Mouse (Mus musculus) c-Kit-positive CD71-positive TER-119-negative erythroid progenitor cells, embryonic 14.5 days (primary cell): ENCODE results near the gene Ncapg2.

Experiments used
- DNase-seq: peaks from one replicate; pipeline ENCODE4 v3.0.0-alpha.2; 2013; ENCODE audit warnings: low read depth

The Ncapg2 gene

DNA sequence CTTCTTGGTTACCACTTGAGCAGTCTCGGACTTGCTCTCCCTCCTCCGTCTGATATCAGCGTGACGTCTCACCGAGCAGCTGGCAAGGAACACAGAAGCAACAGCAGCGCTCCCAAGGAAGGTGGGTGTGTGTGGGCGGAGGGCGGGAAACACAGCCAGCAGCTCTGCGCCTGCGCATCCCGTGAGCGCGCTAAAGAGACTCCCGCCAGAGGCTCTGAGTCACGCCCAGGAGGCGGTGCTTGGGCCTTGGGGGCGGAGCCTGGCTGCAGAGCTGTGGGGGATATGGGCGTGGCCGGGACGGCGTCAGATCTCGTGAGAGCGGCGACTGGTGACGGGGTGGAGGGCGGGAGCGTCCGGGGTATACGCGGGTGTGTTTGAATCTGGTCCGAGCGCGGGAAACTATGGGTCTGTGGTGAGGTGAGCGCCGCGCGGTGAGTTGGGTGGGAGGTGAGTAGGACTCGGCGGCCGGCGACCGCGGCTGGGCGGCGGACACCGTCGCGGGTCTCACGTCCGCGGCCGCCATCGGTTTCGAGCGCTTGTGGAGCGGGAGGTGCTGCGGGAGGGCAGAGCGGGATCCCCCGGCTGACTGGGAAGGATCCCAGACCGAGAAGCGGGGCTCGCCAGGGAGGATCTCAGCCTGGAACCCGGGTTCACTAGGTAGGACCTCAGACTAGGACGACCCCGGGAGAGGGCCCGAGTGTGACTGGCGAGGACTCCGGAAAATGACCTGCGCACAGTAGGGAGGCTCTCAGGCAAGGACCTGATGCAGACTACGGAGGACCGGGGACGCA is at the start of gene Ncapg2:
Gene Ncapg2, plus strand, starts transcription at position 358 of the 791 bp plus-strand sequence.
- peak; percentile 98 for DNase-seq

DNA sequence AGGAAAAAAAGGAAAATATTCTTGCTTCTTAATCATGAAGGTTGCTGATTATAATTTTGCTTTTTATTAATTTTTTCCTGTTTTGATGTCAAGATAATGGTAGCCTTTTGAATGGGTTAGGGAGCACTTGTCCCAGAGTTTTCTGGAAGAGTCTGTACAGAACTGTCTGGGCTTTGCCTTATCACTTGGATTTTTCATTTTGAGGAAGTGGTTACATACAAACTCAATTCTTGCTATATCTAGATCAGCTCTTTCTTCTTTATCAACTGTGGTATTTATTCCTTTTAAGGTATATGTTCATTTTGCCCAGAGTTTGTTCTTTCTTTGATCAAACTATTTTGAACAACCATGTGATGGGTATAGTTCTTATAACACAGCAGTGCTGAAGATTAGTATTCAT is 43.1 kb upstream of the Ncapg2 start:
- DNase-seq, result no peak

DNA sequence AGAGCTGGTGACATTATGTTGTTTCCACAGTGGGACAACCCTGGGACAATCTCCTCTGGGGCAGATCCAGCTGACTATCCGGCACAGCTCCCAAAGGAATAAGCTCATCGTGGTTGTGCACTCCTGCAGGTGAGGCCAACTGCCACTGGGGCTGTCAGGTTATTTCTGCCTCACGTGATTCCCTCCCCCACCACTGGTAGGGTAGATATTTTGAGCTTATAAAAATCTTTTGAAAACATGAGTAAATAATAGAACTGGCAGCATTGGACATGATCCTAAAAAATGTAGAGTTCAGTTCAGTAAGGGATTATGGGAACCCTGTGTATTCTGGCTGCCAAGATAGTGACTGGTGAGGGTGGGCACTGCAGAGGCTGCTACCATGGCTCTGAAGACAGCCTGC is 38.3 kb upstream of the Ncapg2 start:
- DNase-seq, result no peak

DNA sequence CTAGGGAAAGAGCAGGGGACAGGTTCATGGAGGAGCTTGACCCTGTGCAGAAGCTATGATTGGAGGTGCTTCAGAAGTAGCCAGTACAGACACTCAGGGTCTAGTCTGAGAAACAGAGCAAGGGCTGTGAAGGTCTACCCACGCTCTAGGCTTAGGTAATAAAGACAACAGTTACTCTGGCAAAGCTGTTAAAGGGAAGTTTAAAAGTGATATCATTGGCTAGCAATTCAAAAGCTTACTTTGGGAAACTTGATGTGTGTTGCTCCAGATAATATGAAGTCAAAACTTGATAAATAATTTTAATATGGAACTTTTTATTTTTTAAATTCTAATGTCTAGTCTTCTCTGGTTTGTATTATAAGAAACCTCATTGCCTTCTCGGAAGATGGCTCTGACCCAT is 37.9 kb upstream of the Ncapg2 start:
- no peak for DNase-seq

DNA sequence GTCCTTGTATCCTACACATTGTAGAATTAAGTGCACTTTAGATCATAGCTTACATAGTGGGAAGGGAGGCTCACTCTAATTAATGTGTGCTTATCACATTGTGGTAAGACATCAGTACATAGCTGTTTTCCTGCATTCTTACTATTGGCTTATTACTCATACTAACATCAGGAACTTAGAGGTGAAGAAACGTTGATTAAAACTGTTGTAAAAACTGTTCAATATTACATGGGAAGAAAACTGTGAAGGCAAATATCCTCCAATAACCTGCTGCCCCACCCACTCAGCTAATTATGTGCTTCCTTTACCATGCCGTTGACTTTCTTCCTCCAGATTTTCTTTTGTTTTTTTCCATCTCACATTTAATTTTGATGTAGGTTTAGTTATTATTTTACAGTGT is 36.3 kb upstream of the Ncapg2 start:
- no peak for DNase-seq

DNA sequence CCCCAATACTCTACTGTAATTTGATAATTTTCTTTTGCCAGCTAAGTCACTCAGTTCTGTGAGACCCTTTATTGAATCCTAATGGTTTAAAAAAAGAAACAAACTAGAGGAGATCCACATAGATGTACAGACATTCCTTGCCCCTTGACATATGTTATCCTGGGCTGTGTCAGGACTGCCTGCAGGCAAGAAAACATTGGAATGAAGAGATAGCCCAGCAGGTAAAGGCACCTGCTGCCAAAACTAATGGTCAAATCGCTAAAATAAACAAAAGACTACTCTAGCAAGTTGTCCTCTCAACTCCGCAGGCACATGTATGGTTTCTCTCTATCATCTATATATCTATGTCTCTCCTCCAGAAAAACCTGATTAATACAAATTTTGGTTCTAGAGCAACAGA is 22.1 kb upstream of the Ncapg2 start:
- DNase-seq, result no peak

DNA sequence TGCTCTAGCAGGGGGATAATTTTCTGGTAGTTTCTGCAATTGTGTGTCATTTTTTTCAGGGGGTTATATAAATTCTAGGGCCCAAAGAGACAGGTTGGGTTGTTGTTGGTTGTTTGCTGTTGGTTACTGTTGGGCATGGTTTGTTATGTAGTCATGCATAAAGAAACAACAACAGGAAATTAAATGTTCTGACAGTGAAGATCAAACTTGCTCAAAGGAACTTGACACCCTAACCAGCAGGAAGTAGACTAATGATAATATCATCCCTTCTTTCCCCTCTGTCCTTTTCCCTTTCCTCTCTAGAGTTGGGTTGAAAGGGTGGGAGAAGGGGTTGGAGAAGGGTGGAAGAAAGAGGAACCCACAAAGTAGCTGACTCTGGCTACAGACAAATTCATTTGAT is 21.2 kb upstream of the Ncapg2 start:
- no peak for DNase-seq

DNA sequence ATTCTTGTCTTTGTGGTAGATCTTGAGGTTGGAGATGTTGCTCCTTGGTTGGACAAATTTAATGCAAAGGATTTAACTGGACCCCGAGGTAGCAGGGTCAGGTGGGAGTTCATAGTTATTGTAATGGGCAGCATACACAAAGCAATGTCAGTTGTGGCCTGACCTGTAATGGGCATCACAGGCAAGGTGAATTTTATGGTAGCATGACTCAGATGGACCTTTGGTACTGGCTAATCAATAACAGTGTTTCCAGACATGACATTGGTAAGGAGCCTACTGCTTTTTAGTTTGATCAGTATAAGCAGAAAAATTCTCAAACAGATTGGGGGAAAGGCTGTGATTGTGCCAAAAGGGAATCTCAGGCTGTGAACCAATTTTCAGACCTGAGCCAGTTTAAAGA is 18.4 kb upstream of the Ncapg2 start:
- DNase-seq, result no peak

DNA sequence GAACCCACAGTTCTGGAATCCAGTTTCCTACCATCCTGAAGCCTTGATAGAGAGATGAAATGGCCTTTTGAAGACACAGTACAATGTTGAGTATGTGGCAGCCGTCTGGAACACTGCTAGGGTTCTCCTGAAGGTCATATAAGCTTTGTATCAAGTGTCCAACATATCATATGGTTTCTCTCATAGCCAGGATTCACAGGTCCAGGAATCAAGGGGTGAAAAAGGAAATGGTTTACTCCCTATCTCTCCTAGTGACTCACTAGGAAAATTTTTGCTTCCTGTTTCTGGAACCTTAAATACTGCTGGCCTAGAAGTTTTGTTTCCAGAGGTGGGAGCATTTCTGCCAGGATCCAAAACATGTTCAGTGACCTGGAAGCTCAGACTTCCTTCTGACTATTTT is 15.3 kb upstream of the Ncapg2 start:
- no peak for DNase-seq

DNA sequence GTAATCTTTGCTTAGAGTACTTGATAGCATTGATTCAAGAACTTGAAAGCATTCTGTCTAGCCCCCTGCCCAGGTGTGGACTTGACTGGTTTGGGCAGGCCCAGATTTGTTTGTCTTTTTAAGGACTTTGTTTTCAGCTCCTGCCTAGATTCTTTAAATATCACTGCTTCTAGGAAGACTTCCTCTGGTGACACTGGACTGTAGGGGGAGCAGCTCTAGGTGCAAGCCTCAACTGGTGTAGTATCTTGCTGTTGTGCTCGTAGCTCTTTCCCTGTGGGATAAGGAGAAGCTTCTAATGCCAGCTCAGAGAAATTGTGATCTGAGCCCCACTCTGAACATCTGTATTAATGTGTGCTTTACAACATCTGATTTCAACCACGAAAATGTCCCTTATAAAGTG is 10.9 kb upstream of the Ncapg2 start:
- DNase-seq, result no peak

DNA sequence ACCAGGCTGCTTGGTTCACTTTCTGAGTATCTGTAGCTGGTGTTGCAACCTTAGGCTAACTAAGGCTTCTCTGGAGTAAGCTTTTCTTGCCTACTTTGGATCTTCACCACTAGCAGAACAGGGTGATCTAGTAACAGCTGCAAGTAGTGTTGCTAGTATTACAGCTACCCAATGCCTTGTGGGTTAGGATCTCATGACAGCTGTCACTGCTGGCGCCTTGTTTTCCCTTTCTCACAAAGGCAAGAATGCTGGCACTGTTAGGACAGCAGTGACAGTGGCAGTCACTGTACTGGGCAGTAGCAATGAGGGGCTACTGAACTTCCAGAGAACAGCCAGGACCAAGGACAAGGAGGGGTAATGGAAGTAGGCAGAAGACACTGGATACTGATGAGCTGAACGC is 9.9 kb upstream of the Ncapg2 start:
- DNase-seq, result no peak

DNA sequence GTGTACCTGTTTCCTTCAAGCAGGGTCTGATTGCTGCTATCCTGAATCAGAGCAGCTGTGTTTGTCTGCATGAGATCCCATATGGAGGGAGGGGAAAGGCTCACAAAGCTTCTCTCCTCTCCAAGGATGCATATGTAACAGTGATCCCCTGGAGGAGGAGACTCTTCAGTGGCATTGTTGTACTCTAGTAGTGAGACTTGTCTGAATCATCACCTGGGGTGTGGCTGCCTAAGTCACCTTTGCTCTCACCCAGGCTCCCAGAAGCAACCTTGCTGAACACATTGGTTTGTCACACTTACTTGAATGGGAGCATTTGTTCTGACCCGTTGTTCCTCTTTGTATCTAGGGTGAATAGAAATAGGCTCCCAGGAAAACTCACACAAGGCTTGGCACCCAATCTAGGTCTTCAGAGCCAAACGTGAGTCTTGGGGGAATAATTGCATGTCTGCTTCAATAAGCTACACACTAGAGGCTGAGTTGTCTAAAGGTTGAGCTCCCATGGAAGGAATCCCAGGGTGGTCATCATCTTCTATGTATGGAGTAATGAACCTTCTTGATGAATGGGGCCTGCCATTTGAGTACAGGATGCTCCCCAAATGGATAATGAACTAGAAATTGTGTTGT is 9.0 kb upstream of the Ncapg2 start:
- no peak for DNase-seq

DNA sequence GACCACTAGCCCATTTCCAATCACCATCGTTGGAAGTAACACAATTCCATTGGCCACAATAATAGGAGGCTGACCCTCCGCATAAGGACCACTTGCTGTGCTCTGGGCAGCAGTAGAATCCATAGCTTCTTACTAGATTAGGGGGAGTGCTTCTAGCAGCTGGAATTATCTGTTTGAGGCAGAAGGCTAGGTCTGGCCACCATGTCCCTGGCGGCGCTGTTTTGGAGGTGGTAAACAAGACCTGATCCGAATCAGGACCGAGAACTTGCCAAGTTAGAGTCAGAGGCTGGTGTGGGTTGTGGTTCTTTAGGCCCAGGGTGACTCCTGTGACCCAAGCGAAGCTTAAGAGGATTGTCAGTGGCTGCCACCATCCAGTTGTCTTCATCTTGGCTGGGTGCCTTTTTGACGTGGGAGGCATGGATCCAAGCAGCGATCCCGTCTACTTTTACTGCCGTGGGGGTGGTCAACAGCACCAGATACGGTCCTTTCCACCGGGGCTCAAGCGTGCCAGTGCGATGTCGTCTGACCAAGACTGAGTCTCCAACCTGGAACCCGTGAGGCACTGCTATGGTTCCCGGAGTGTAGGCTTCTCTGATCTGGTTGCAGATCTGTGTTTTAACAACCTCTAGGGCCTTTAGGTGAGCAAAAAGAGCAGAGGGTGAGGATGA is 1.1 kb upstream of the Ncapg2 start:
- DNase-seq, result no peak

DNA sequence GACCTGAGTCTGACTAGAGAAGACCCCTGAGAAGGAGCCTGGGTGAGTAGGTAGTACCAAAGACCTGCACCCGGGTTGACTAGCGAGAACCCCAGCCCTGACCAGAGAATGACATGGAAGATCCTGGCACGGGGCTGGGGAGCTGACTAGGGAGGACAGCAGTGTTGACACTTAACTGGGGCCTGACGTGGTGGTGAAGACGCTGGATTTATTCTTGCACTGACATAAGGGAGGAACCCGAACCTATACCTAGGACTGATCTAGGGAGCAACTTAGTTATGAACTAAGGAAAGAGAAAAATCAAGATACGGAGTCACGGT is 594 bp downstream of the Ncapg2 start:
- DNase-seq, result peak; percentile 37

DNA sequence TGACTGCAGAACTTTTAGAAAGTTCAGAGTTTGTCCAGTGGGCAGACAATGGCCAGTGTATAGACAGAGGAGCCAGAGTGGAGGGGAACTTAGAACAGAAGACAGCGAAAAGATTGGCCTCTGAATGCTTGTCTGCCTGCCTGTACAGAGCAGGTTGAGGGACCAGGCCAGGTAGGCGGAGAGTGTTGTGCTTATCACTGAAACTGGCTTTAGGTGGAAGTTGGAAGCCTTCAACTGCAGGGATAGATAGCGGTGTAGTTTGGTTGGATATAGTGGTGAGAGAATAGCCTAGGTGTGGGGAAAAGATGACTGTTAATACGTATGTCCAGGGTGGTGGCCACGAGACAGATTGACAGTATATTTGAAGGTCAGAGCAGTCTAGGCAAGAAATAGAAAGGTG is 2.7 kb downstream of the Ncapg2 start:
- DNase-seq, result no peak

DNA sequence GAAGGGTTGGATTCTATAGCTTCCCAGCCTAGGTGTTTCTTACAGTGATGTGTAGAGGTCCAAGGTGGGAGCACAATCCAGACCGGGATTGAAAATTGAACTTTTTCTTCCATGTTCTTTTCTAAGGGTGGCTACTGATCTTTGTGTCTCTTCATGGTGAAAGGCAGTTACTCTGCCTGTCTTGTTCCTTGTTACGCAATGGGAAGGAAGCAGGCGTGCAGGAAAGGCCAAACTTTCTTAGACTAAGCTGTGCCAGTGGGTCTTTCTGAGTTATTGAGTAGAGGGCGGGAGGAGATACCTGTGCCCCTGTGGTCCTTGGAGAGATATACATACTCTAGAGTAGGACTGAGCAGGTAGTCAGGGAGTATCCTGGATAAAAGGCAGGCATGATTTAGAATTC is 9.7 kb downstream of the Ncapg2 start:
- DNase-seq, result no peak

DNA sequence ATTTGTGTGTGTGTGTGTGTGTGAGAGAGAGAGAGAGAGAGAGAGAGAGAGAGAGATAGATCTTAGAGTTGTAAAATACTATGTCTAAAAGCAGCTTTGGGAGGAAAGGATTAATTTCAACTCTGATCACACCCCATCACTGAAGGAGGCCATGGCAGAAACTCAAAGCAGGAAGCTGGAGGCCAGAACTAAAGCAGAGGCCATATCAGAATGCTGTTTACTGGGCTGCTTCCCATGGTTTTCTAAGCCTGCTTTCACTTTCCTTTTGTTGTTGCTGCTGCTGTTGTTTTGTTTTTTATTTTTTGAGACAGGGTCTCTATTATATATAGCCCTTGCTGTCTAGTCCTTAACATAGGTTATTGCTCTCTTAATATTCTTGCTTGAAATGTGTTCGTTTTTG is 11.3 kb downstream of the Ncapg2 start:
- DNase-seq, result no peak

DNA sequence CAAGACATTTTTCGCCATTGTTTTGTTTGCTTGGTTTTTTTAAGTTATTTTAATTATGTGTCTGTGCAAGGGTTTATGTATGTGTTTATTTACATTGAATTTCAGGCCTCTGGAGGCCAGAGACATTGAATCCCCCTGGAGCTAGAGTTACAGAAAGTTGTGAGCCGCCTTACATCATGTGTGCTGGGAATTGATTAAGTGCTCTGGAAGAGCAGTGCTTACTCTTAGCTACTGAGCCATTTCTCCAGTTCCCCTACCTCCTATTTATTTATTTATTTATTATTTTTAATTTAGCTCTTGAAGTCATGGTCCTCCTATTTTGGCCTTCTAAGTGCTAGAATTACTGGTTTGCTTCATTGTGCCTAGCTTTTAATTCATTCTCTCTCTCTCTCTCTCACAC is 16.5 kb downstream of the Ncapg2 start:
- no peak for DNase-seq

DNA sequence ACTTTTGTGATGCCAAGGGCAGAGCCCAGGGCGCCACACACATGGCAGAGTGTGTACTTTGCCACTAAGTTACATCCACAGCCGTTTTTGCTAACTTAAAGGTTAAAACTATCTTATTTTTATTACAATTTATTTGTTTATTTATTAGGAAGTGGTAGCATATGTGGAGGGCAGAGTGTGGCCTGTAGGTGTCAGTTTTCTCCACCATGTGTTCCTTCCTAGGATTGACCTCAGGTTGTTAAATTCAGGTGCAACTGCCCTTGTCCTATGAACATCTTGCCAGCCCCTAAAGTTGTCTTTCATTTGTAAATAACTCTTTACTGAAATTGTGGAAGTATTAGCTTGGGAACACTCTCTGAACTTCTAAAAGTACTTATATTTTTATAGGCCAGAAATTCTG is 20.2 kb downstream of the Ncapg2 start:
- no peak for DNase-seq

DNA sequence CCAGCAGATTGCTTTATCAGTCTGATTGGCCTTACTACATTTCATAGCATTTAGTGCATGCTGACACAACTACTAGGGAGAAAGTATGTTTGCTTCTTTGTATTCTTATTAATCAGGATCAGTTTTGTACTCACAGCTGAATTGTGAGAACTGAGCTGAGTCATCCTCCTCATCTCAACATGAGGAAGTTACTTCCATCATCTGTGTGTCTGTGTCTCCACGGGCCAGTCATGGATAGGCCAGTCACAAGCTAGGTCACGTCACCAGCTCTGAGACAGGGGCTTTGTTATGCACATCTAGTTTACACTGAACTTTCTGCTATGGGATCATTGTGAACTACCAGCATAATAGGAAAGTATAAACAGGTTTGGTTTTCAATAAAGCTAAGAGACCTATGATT is 28.5 kb downstream of the Ncapg2 start:
- DNase-seq, result no peak

DNA sequence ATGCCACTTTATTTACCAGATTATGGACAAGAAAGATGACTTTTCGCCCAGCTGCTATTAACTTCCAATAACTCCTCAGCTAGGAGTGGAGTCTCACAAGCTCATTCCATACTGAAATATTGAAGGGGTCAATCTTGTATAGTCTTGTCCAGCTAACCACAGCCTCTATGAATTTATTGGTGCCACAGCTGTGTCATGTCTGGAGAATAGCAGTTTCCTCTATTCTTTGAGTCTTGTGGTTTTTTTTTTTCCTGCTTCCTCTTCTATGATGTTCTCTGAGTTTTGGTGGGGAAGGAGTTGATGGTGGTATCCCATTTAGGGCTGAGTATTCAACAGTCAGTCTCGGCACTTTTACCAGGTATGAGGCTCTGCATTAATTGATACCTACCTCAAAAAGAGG is 30.0 kb downstream of the Ncapg2 start:
- no peak for DNase-seq

DNA sequence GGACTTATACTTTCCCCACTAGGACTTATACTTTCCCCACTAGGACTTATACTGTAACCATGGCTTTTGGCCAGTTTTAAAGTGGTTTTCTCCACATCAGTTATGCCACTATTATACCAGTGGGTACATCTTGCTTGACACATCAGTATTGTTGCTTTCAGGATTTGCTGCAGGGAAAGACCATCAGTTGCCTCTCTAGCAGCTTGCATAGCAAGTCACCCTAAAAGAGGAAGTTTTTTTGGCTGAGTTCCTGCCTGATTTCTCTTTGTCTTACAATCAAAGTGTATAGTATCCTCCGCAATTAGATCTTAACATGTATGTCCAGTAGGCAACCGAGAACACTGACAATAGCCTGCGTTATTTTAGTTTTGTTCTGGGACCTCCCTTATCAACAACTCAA is 30.9 kb downstream of the Ncapg2 start:
- DNase-seq, result no peak

DNA sequence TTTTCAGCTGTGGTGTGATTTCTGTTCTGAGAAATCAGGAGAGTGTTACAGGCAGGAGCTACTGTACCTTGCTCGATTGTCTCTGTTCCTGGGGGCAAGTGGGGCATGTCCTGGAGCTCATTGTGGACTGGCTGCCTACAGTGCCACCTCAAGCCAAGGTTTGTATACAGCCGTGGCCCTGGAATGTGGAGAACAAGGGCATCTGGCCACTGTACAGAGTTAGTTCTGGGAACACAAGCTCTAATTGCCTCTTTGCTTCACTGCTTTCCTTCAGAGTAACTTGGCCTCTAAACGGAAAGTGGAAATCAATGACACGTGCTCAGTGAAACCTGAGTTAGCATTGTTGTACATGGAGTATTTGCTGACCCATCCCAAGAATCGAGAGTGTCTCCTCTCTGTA is 33.4 kb downstream of the Ncapg2 start:
- no peak for DNase-seq

DNA sequence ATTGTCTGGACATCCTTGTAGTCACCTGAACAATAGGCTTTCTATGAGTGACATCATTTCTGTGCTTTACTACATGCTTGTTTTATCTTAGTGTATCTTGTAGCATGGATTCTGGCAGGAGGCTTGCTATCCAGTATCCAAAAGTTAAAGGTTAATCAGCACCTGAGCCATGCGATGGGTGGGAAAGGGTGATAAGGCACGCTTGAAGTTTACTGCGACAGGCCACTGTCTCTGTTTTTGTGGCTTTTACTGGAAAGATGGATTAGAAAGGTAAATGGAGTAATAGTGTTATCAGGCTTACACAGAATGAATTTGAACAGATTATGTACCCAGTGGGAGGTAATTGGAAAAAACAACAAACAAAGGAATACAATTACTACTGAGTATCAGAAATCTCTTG is 37.0 kb downstream of the Ncapg2 start:
- peak; percentile 34 for DNase-seq
